In genomic region chr16:96912836-96913235, GRCm38 (mm10) we compare ENCODE assay signal across 14 mouse cellular contexts.
"Had no signal": no experiment of that assay in that cellular context is flagged by ENCODE, and none has a peak within 500 bp of the region (broad histone marks: within the 10 kb centered on the region; RNA-seq: fewer than 3 reads in every experiment).

No protein-coding gene starts in this region.

- H3K4me3 ChIP-seq: left cerebral cortex, adult 2 months; limb, embryonic 15.5 days; liver, embryonic 12.5 days; megakaryocyte, embryonic 14.5 days; midbrain, embryonic 13.5 days; stomach, embryonic 15.5 days had no signal

- H3K27me3 ChIP-seq: limb, embryonic 15.5 days; liver, embryonic 12.5 days; midbrain, embryonic 13.5 days; stomach, embryonic 15.5 days had no signal

- ATAC-seq: intestine, postnatal 0 days; liver, embryonic 12.5 days; midbrain, embryonic 13.5 days had no signal

- H3K4me1 ChIP-seq: limb, embryonic 15.5 days; megakaryocyte, embryonic 14.5 days; stomach, embryonic 15.5 days had no signal

- H3K9ac ChIP-seq: limb, embryonic 15.5 days; liver, embryonic 12.5 days; lung, embryonic 14.5 days; midbrain, embryonic 13.5 days; stomach, embryonic 15.5 days had no signal

- H3K4me2 ChIP-seq: limb, embryonic 15.5 days; liver, embryonic 12.5 days; lung, embryonic 14.5 days; midbrain, embryonic 13.5 days; stomach, embryonic 15.5 days had no signal

- H3K36me3 ChIP-seq: limb, embryonic 15.5 days; liver, embryonic 12.5 days; midbrain, embryonic 13.5 days; stomach, embryonic 15.5 days had no signal

- H3K9me3 ChIP-seq: limb, embryonic 15.5 days; liver, embryonic 12.5 days; megakaryocyte, embryonic 14.5 days; midbrain, embryonic 13.5 days; stomach, embryonic 15.5 days had no signal

- DNase-seq: kidney, adult 8-10 months; kidney, postnatal 25 days; lung, postnatal 10 days; lung, postnatal 4 days; thymus, adult 2 months; thymus, postnatal 36 days had no signal

- H3K27ac ChIP-seq: left cerebral cortex, adult 2 months; limb, embryonic 15.5 days; liver, embryonic 12.5 days; midbrain, embryonic 13.5 days; stomach, embryonic 15.5 days had no signal
